Mouse (Mus musculus) heart, postnatal 25 days (tissue): ENCODE results near the gene 9230110F15Rik. TPM values are rescaled to one million over a fixed set of nuclear protein-coding genes. Genes with fewer than 3 reads are reported as not detected.
"Not testable (repeated sequence)": the region's sequence is repeated elsewhere in the genome, so short reads cannot be mapped to it uniquely, and the experiment has no call there.

Experiments
- DNase-seq: peaks from one replicate; pipeline ENCODE4 v3.0.0; 2022; ENCODE audit warnings: low spot score
- intact Hi-C: fragments of 180-260 bp; cut with DNase I; formaldehyde crosslinking; loops from one replicate; pipeline ENCODE4 v1.15.1; 2025
- total RNA-seq, 2 experiments: library from RNA; stranded (reverse); gene quantifications; 2 replicates each; pipeline ENCODE4 v1.2.3; 2021

Gene 9230110F15Rik
- not detected for total RNA-seq

GRCm38 (mm10) chr9:35844050-35844449 lies at the start of gene 9230110F15Rik:
9230110F15Rik (minus strand) TSS chr9:35844150.
- intact Hi-C loops = no loop called here
- no peak for DNase-seq

GRCm38 (mm10) chr9:35893112-35893511 lies 49.2 kb upstream of the 9230110F15Rik start:
- intact Hi-C loops, DNase-seq: not testable (repeated sequence)

DNA sequence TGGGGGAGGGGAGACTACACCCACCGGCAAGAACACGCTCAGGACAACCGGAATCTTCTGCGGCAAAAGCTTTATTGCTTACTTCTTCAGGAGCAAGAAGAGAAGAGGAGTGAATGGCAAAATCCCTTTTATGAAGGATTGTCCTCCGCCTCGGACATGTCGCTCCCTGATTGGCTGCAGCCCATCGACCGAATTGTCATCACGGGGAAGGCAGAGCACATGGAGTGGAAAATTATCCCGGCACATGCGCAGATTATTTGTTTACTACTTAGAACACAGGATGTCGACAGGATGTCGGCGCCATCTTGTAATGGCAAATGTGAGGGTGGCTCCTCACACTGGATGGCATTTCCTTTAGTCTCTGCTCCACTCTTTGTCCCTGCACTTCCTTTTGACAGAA lies 26.1 kb downstream of the 9230110F15Rik start:
- DNase-seq, intact Hi-C loops: not testable (repeated sequence)

GRCm38 (mm10) chr9:35798146-35798545 lies 45.8 kb downstream of the 9230110F15Rik start:
- no peak for DNase-seq
- intact Hi-C loops = no loop called here

- DNase-seq = no peak
- intact Hi-C loops = no loop called here
These were observed 53.9 kb downstream of the 9230110F15Rik start, which contains the start of the genes Gm27235 and D730048I06Rik for GRCm38 (mm10) chr9:35790001-35790400. Gm27235 (minus strand) TSS chr9:35790101. D730048I06Rik (minus strand) TSS chr9:35790112.

Other genes starting within 250 kb of the 9230110F15Rik start
- gene Pate4, start 232.2 kb downstream of the 9230110F15Rik start, total RNA-seq = not detected
- not detected for gene Pate3, start 195.9 kb downstream of the 9230110F15Rik start, total RNA-seq
- not detected for gene Pate1, start 156.8 kb downstream of the 9230110F15Rik start, total RNA-seq
- not detected for gene Gm17677, start 103.1 kb downstream of the 9230110F15Rik start, total RNA-seq
- not detected for gene Gm17727, start 66.0 kb downstream of the 9230110F15Rik start, total RNA-seq
- not detected for gene Gm27235, start 54.0 kb downstream of the 9230110F15Rik start, total RNA-seq
- gene D730048I06Rik, start 54.0 kb downstream of the 9230110F15Rik start, total RNA-seq = not detected
- gene 9230113P08Rik, start 64.3 kb upstream of the 9230110F15Rik start, total RNA-seq = not detected